Mouse (Mus musculus): ENCODE measurements around the gene Pbrm1. TPM values are rescaled to one million over a fixed set of nuclear protein-coding genes. Genes with fewer than 3 reads are reported as not detected.

Pbrm1 gene
- polyA plus RNA-seq, 1 experiment from 2014 or later = 93.0 TPM

DNA sequence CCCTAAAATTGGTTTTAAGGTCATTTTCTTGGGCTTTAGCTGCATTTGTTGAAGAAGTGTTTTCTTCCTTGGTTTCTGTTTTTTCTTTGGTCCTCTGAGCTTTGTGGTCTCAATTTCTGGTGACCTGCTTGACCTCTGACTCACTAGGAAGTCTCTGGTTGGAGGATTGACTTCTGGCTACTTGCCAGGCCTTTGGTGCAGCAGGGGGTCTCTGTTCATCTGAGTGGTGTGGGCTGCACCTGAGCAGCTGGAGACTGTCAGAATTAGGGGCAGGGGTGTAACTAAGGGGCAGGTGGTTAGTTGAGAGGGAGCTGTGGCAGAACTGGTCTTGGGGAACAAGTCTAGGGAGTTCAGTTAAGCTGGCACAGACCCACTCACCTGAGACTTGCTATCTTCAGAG is 62.2 kb downstream of the Pbrm1 start:
- Histone ChIP-seq H3K9ac (no peak overlapping the region), H3K4me2 (peak overlapping the region; percentile 24; the same call in 1 of the 2 replicates), H3K36me3 (peaks cover 79% of the 10 kb centered on the region), H3K27me3 (replicated peaks) (no peaks in the 10 kb centered on the region), H3K4me1 (peaks cover 14% of the 10 kb centered on the region), H3K4me3 (no peak overlapping the region), H3K27ac (replicated peaks) (no peak overlapping the region), H3K9me3 (no peaks in the 10 kb centered on the region)
- ATAC-seq (ENCODE audit: extremely low read depth, insufficient number of reproducible peaks, low FRiP score, low TSS enrichment) = no peak

DNA sequence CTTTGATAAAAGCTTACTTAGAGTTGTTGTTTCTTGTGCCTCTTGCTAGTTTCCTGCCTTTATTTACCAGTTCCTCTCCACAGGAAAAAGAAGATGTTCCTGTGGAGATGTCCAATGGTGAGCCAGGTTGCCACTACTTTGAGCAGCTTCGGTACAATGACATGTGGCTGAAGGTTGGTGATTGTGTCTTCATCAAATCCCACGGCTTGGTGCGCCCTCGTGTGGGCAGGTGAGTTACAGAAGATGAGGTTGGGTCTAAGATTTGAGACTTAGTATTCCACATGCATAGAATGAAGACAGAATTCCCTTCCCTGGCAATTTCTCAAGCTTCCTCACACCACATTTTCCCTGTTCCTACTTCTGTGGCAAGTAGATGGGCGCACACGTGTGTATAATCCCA is 68.5 kb downstream of the Pbrm1 start:
- H3K27me3 ChIP-seq (replicated peaks) = no peaks in the 10 kb centered on the region
- ATAC-seq (ENCODE audit: extremely low read depth, insufficient number of reproducible peaks, low FRiP score, low TSS enrichment) = no peak
- H3K36me3 ChIP-seq = peaks cover 89% of the 10 kb centered on the region
- WGBS = 72% methylated on average over 6 of the region's 6 CpGs
- H3K27ac ChIP-seq (replicated peaks) = no peak overlapping the region
- H3K4me3 ChIP-seq = no peak overlapping the region
- H3K9ac ChIP-seq = no peak overlapping the region
- no peak overlapping the region for H3K4me2 ChIP-seq
- no peaks in the 10 kb centered on the region for H3K9me3 ChIP-seq
- H3K4me1 ChIP-seq = peaks cover 7% of the 10 kb centered on the region

DNA sequence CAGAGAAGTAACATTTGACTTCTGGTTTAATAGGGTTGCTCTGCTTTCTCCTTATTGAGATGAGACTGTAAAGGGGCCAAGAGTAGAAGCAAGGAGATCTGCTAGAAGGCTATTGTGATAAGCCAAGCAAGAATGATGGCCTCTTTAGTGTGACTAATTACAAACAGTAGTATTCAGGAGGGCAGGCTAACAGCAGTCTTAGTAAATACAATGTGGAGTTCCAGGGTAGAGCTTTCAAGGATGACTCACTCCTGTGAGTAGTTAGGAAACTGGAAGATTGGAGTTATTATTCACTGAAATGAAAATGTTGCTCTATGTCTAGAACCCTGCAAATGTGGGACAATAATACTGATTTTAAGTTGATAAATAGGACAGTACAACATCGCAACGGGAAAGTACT is 69.6 kb downstream of the Pbrm1 start:
- Histone ChIP-seq H3K36me3 (peaks cover 88% of the 10 kb centered on the region), H3K4me1 (peaks cover 7% of the 10 kb centered on the region), H3K4me3 (no peak overlapping the region), H3K9me3 (no peaks in the 10 kb centered on the region), H3K4me2 (no peak overlapping the region), H3K9ac (no peak overlapping the region), H3K27ac (replicated peaks) (no peak overlapping the region), H3K27me3 (replicated peaks) (no peaks in the 10 kb centered on the region)
- ATAC-seq (ENCODE audit: extremely low read depth, insufficient number of reproducible peaks, low FRiP score, low TSS enrichment) = no peak
- WGBS = 93% methylated on average over 2 of the region's 2 CpGs

DNA sequence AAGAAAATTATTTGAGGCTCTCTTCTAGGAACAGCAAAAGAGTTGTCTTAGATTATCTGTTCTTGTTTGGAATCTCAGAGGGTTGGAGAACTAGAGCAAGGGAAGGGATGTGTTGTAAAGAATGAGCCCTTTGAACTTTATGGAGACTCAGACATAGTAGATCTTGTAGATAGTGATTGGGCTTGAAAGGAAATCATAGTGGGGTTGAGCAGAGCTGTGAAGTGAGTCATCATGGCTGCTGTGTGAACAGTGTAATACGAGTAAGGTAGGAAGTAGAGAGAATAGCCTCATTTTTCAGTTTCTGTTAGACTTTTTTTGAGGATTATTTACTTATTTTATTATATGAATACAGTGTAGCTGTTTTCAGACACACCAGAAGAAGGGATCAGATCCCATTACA is 71.0 kb downstream of the Pbrm1 start:
- WGBS = 85% methylated on average over 1 of the region's 1 CpGs

DNA sequence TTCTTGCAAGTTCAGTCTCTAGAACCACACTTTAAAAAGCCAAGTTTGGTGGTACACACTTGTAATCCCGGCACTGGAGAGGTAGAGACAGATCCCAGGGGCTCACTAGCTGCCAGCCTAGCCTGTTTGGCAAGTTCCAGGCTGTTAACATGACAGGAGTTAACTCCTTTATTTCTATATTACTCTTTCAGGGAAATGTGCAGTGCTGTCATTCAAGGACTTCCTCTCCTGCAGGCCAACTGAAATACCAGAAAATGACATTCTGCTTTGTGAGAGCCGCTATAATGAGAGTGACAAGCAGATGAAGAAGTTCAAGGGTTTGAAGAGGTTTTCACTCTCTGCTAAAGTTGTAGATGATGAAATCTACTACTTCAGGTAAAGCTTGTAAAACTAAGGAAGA is 86.2 kb downstream of the Pbrm1 start:
- peaks cover 5% of the 10 kb centered on the region for H3K4me1 ChIP-seq
- H3K4me2 ChIP-seq = no peak overlapping the region
- no peak overlapping the region for H3K27ac ChIP-seq (replicated peaks)
- no peak overlapping the region for H3K4me3 ChIP-seq
- no peaks in the 10 kb centered on the region for H3K9me3 ChIP-seq
- no peaks in the 10 kb centered on the region for H3K27me3 ChIP-seq (replicated peaks)
- 87% methylated on average over 2 of the region's 2 CpGs for whole genome bisulfite sequencing
- peaks cover 84% of the 10 kb centered on the region for H3K36me3 ChIP-seq
- no peak for ATAC-seq (ENCODE audit: extremely low read depth, insufficient number of reproducible peaks, low FRiP score, low TSS enrichment)
- no peak overlapping the region for H3K9ac ChIP-seq

More for the DNA sequence above, 71.0 kb downstream of the Pbrm1 start:
- H3K4me1 ChIP-seq = peaks cover 7% of the 10 kb centered on the region
- H3K27ac ChIP-seq (replicated peaks) = no peak overlapping the region
- H3K9me3 ChIP-seq = no peaks in the 10 kb centered on the region
- no peak overlapping the region for H3K4me2 ChIP-seq
- H3K4me3 ChIP-seq = no peak overlapping the region
- H3K27me3 ChIP-seq (replicated peaks) = no peaks in the 10 kb centered on the region
- H3K36me3 ChIP-seq = peaks cover 94% of the 10 kb centered on the region
- no peak overlapping the region for H3K9ac ChIP-seq
- no peak for ATAC-seq (ENCODE audit: extremely low read depth, insufficient number of reproducible peaks, low FRiP score, low TSS enrichment)

DNA sequence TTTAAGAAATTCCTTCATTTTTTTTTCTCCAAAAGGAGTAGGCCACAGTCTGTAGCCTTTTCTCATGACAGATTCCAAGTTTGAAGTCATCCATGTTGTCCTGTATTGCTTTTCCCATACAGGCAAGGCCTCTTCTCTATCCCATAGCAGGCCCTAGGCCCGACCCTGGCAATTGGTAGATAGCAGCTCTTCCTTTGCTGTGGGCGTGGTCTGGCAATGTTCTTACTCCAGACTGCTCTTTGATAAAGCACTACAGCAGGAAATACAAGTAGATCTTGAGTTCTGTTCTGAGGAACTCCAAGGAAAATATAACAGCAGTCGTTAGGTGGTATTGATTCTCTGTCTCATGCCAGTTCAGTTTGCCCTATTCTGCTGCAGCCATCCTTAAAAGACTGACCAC is 91.7 kb downstream of the Pbrm1 start:
- WGBS = 63% methylated on average over 3 of the region's 3 CpGs
- peaks cover 79% of the 10 kb centered on the region for H3K36me3 ChIP-seq
- H3K27me3 ChIP-seq (replicated peaks) = no peaks in the 10 kb centered on the region
- ATAC-seq (ENCODE audit: extremely low read depth, insufficient number of reproducible peaks, low FRiP score, low TSS enrichment) = no peak
- peaks cover 15% of the 10 kb centered on the region for H3K4me1 ChIP-seq
- no peak overlapping the region for H3K9ac ChIP-seq
- H3K9me3 ChIP-seq = no peaks in the 10 kb centered on the region
- H3K4me3 ChIP-seq = no peak overlapping the region
- H3K4me2 ChIP-seq = no peak overlapping the region
- H3K27ac ChIP-seq (replicated peaks) = no peak overlapping the region

DNA sequence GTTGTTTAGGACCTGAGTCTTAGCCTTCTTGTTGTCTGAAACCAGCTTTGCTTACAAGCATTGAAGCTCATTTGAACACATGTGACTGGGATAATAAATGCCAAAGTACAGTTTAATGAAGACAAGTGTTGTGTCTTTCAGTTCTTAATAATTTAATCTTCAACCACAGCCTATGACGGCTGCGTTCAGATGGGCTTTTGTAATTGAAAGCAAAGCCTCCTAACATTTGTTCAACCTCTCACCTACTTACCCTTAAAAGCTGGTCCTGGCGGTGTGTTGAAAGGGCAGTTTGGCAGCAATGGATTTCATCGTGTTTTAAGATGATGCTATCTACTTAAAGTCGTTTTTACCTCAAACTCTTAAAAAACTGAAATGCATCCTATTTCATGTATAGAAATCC is 93.2 kb downstream of the Pbrm1 start:
- 80% methylated on average over 5 of the region's 5 CpGs for WGBS
- Histone ChIP-seq H3K27ac (replicated peaks) (no peak overlapping the region), H3K4me1 (peaks cover 25% of the 10 kb centered on the region), H3K9ac (no peak overlapping the region), H3K9me3 (no peaks in the 10 kb centered on the region), H3K27me3 (replicated peaks) (no peaks in the 10 kb centered on the region), H3K36me3 (peaks cover 79% of the 10 kb centered on the region), H3K4me2 (no peak overlapping the region), H3K4me3 (no peak overlapping the region)
- no peak for ATAC-seq (ENCODE audit: extremely low read depth, insufficient number of reproducible peaks, low FRiP score, low TSS enrichment)

DNA sequence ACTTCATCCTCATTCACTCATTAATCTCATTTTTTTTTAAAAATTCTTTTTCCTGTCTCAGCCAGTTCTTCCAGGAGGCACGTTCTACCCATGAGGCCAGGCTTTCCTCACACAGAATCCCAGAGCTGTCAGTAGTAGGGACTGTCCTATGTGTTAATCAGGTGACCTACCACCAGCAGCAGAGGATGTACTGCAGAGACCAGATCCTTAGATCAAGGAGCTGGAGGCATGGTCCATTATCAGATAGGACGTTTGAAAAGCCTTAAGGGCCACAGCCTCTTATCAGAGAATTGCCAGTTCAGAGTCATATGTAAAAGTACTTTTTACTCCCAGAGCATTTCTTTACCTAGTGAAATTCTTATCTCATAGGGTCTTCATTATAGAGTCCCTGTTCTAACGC is 95.1 kb downstream of the Pbrm1 start:
- no peaks in the 10 kb centered on the region for H3K27me3 ChIP-seq (replicated peaks)
- no peak overlapping the region for H3K27ac ChIP-seq (replicated peaks)
- WGBS = 49% methylated on average over 3 of the region's 3 CpGs
- peaks cover 25% of the 10 kb centered on the region for H3K4me1 ChIP-seq
- H3K9me3 ChIP-seq = no peaks in the 10 kb centered on the region
- peaks cover 78% of the 10 kb centered on the region for H3K36me3 ChIP-seq
- no peak overlapping the region for H3K9ac ChIP-seq
- H3K4me3 ChIP-seq = no peak overlapping the region
- H3K4me2 ChIP-seq = no peak overlapping the region
- ATAC-seq (ENCODE audit: extremely low read depth, insufficient number of reproducible peaks, low FRiP score, low TSS enrichment) = no peak

DNA sequence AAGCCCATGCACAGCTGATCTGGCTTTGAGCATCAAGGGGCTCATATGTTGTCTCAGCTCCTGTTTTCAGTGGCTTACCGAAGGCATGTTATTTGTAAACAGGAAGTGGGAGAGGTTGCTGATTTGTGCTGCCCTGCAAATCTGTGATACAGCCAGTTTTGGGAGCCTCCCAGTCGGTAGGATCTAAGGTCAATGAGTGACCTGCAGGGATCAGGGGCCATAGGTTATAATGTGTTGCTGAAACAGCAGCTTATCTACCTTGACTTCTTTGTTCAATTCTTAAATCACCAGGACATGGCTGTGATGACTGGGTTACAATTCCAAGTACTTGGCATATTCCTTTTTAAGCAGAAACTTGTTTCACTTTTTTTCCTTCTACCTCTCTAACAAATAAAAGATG is 96.6 kb downstream of the Pbrm1 start:
- H3K4me3 ChIP-seq = no peak overlapping the region
- H3K4me1 ChIP-seq = peaks cover 22% of the 10 kb centered on the region
- H3K27me3 ChIP-seq (replicated peaks) = no peaks in the 10 kb centered on the region
- ATAC-seq (ENCODE audit: extremely low read depth, insufficient number of reproducible peaks, low FRiP score, low TSS enrichment) = no peak
- WGBS = 67% methylated on average over 2 of the region's 2 CpGs
- H3K9me3 ChIP-seq = no peaks in the 10 kb centered on the region
- peaks cover 74% of the 10 kb centered on the region for H3K36me3 ChIP-seq
- H3K4me2 ChIP-seq = no peak overlapping the region
- H3K9ac ChIP-seq = no peak overlapping the region
- no peak overlapping the region for H3K27ac ChIP-seq (replicated peaks)

DNA sequence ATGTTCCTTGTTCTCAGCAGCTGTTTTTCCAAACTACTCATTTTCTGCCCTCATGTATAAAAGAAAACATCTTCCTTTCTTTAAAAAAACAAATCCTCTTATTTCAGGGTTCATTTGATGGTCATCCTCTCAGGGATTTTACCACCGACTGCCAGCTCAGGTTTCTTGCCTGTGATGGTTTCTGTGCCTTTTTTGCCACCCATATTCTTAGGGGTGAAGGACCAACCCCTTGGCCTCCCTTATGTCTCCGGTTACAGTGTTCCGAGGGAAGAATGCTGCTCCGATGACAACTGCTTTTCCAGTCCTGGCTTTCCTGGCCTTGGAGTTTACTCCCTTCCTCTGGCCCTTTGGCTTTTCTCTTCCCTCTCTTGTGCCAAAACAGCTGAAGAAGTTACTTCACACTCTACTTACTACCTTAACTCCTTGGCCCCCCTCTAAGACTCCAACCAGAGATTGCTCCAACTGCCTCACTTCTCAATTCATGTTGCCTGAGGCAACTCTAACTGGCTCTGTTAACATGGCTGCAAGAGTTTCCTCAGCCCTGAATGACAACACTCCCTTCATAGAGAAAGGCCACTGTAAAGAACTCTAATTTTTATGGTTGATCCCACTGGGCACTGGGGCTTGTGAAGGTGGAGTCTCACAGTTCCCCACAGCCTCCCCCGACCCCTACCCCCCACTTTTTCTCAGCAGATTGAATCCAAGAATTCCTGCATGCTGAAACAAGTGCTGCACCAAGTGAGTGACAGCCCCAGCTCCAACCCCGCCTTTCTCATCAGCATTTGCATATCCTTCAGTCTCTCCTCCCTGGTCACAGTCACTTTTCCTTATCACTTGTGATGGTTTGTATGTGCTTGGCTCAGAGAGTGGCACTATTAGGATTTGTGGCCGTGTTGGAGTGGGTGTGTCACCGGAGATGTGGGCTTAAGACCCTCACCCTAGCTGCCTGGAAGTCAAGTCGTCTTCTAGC is 106.5 kb downstream of the Pbrm1 start:
- no peaks in the 10 kb centered on the region for H3K27me3 ChIP-seq (replicated peaks)
- no peak overlapping the region for H3K4me3 ChIP-seq
- H3K36me3 ChIP-seq = peaks cover 48% of the 10 kb centered on the region
- H3K4me1 ChIP-seq = peaks cover 48% of the 10 kb centered on the region
- peak overlapping the region; percentile 54 for H3K27ac ChIP-seq (replicated peaks)
- H3K9ac ChIP-seq = peak overlapping the region; percentile 34
- no peak for ATAC-seq (ENCODE audit: extremely low read depth, insufficient number of reproducible peaks, low FRiP score, low TSS enrichment)
- 51% methylated on average over 9 of the region's 9 CpGs for WGBS
- H3K9me3 ChIP-seq = no peaks in the 10 kb centered on the region
- H3K4me2 ChIP-seq = peak overlapping the region; percentile 10

DNA sequence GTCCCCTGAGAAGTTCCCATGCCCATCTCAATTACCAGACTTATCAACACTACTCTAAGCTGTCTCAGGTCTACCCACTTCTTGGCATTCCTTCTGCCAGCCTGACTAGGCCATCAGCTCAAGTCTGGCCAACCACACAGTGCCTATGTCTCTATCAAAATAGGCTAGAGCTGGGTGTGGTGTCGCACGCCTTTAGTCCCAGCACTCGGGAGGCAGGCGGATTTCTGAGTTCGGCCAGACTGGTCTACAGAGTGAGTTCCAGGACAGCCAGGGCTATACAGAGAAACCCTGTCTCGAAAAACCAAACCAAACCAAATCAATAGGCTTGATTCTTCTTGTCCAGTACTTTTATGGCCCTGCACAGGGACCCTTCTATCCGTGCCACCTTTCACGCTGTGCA is 107.9 kb downstream of the Pbrm1 start:
- peaks cover 38% of the 10 kb centered on the region for H3K36me3 ChIP-seq
- H3K4me1 ChIP-seq = peaks cover 53% of the 10 kb centered on the region
- peak overlapping the region; percentile 62 for H3K4me2 ChIP-seq
- ATAC-seq (ENCODE audit: extremely low read depth, insufficient number of reproducible peaks, low FRiP score, low TSS enrichment) = no peak
- no peaks in the 10 kb centered on the region for H3K27me3 ChIP-seq (replicated peaks)
- no peak overlapping the region for H3K27ac ChIP-seq (replicated peaks)
- WGBS = 86% methylated on average over 8 of the region's 8 CpGs
- peak overlapping the region; percentile 29; the same call in 1 of the 2 replicates for H3K4me3 ChIP-seq
- no peaks in the 10 kb centered on the region for H3K9me3 ChIP-seq
- H3K9ac ChIP-seq = 0 out of 2 replicates have a peak overlapping the region, but pooled peaks have one; percentile 33
